Mouse (Mus musculus): ENCODE data around the gene Gimap9.
A peak's percentile ranks its signal among the peaks of the same experiment; 100 is the strongest.

DNA sequence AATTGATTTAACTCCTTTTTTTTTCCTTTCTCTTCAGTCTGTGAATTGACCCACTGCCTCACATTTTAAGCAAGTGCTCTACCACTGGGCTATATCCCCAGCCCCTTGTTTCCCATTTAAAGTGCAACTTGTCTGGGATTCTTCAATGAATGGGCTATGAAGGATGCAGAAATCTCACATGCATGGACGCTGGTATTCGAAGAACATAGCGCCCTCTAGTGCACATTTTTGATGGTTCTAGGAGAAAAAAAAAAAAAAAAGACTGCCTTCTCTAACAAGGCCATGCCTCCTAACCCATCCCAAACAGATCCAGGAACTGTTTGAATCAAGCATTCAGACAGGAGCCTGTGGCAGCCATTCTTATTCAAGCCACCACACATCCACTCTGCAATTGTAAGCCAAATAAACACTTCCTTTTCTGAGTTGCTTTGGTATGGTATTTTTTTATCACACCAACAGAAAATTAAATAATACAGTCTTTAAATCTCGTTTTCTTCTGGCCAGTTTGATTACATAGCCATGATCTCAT, 33.1 kb upstream of the Gimap9 start:
- TF ChIP-seq CTCF (IDR thresholded peaks at IDR 0.05; ENCODE audit: control insufficient read depth, insufficient read depth, insufficient read length) (peak; percentile 9), MAX (IDR thresholded peaks at IDR 0.05) (no peak), USF1 (IDR thresholded peaks at IDR 0.05; ENCODE audit: low read depth) (no peak), MYOG (IDR thresholded peaks at IDR 0.05; ENCODE audit: control insufficient read depth, extremely low read depth, insufficient read length) (no peak), MYOD1 (IDR thresholded peaks at IDR 0.05; ENCODE audit: control insufficient read depth, insufficient read length, low read depth) (no peak), CEBPB (IDR thresholded peaks at IDR 0.05; ENCODE audit: low read depth) (no peak), FOSL1 (IDR thresholded peaks at IDR 0.05; ENCODE audit: insufficient read depth, low read length, poor library complexity, severe bottlenecking) (no peak)
